Mouse (Mus musculus) ES-E14 (cell line): ENCODE measurements around the gene Srcin1.

ENCODE experiments used
- HCFC1 ChIP-seq: IDR thresholded peaks from 2 replicates; pipeline ENCODE4 v1.6.1; 2012; ENCODE audit warnings: low read length, inconsistent platforms, borderline replicate concordance; ENCODE audit not compliant: insufficient read depth
- ZC3H11A ChIP-seq: IDR thresholded peaks from 2 replicates; pipeline ENCODE4 v1.6.1; 2012; ENCODE audit warnings: low read depth, mild to moderate bottlenecking, inconsistent platforms, low read length, borderline replicate concordance
- ZNF384 ChIP-seq: IDR thresholded peaks from 2 replicates; pipeline ENCODE4 v1.6.1; 2012; ENCODE audit warnings: low read depth, low read length, inconsistent platforms

- no peak for TF ChIP-seq HCFC1
- no peak for TF ChIP-seq ZC3H11A
- TF ChIP-seq ZNF384: no peak
Measured at GRCm38 (mm10) chr11:97611076-97611475, 35.1 kb upstream of the Srcin1 start.
